Mouse (Mus musculus): Measurements from ENCODE around the gene Dusp23. TPM values are rescaled to one million over a fixed set of nuclear protein-coding genes. Genes with fewer than 3 reads are reported as not detected.
A peak's percentile ranks its signal among the peaks of the same experiment; 100 is the strongest.

The Dusp23 gene
- polyA plus RNA-seq (2017; shearing (Covaris generic)) = 1 to 10 TPM; 4.9 to 6.4 TPM

GRCm38 (mm10) chr1:172632451-172633326 is at the start of gene Dusp23:
Gene Dusp23, minus strand, starts transcription at chr1:172632962.
- ATAC-seq = peak; percentile 98

- ATAC-seq = no peak
Measured at GRCm38 (mm10) chr1:172680742-172681141, 48.0 kb upstream of the Dusp23 start.

- no peak for ATAC-seq
Measured at GRCm38 (mm10) chr1:172670716-172671115, 38.0 kb upstream of the Dusp23 start.

- ATAC-seq = no peak
Measured at GRCm38 (mm10) chr1:172667597-172667996, 34.8 kb upstream of the Dusp23 start.

GRCm38 (mm10) chr1:172665457-172665856 is 32.7 kb upstream of the Dusp23 start:
- ATAC-seq = no peak

GRCm38 (mm10) chr1:172659688-172660087 is 26.9 kb upstream of the Dusp23 start:
- ATAC-seq = no peak

- no peak for ATAC-seq
Measured at GRCm38 (mm10) chr1:172657266-172657665, 24.5 kb upstream of the Dusp23 start.

GRCm38 (mm10) chr1:172653900-172654299 is 21.1 kb upstream of the Dusp23 start:
- no peak for ATAC-seq

GRCm38 (mm10) chr1:172652040-172652662 is 19.4 kb upstream of the Dusp23 start:
- ATAC-seq = no peak

GRCm38 (mm10) chr1:172651288-172651987 is 18.7 kb upstream of the Dusp23 start:
- no peak for ATAC-seq

GRCm38 (mm10) chr1:172650519-172651287 is 17.9 kb upstream of the Dusp23 start:
- no peak for ATAC-seq

GRCm38 (mm10) chr1:172649396-172649795 is 16.6 kb upstream of the Dusp23 start:
- no peak for ATAC-seq

GRCm38 (mm10) chr1:172647236-172647635 is 14.5 kb upstream of the Dusp23 start:
- no peak for ATAC-seq

- ATAC-seq = no peak
Measured at GRCm38 (mm10) chr1:172638781-172639180, 6.0 kb upstream of the Dusp23 start.

GRCm38 (mm10) chr1:172637801-172638200 is 5.0 kb upstream of the Dusp23 start:
- ATAC-seq = no peak

- no peak for ATAC-seq
Measured at GRCm38 (mm10) chr1:172636266-172636665, 3.5 kb upstream of the Dusp23 start.

- no peak for ATAC-seq
Measured at GRCm38 (mm10) chr1:172635258-172635657, 2.5 kb upstream of the Dusp23 start.

GRCm38 (mm10) chr1:172634136-172634535 is 1.4 kb upstream of the Dusp23 start:
- no peak for ATAC-seq

- ATAC-seq = no peak
Measured at GRCm38 (mm10) chr1:172631721-172632120, 1.0 kb downstream of the Dusp23 start.

GRCm38 (mm10) chr1:172629831-172630230 is 2.9 kb downstream of the Dusp23 start:
- ATAC-seq = no peak

GRCm38 (mm10) chr1:172626306-172626705 is 6.5 kb downstream of the Dusp23 start:
- ATAC-seq = no peak

- no peak for ATAC-seq
Measured at GRCm38 (mm10) chr1:172624081-172624480, 8.7 kb downstream of the Dusp23 start.

- ATAC-seq = peak; percentile 79
Measured at GRCm38 (mm10) chr1:172623599-172623998, 9.2 kb downstream of the Dusp23 start.
